Mouse (Mus musculus) heart, postnatal 0 days (tissue): ENCODE measurements around the gene Lat. TPM values are rescaled to one million over a fixed set of nuclear protein-coding genes. Genes with fewer than 3 reads are reported as not detected.

ENCODE experiments used
- ATAC-seq: fragments of 200-750 bp; cut with Nextera tagmentation; 2 replicates; pipeline ENCODE4 v1.8.0; 2017; ENCODE audit warnings: low read depth, moderate number of reproducible peaks, moderate library complexity; ENCODE audit not compliant: insufficient read depth
- DNase-seq: peaks from one replicate; pipeline ENCODE4 v3.0.0-alpha.2; 2016; ENCODE audit warnings: low spot score
- H3K27ac ChIP-seq: fragments of 300-500 bp; sonication (generic); 2 replicates; pipeline ENCODE4 v1.5.1; 2014; ENCODE audit warnings: low read depth, mild to moderate bottlenecking
- H3K27me3 ChIP-seq: fragments of 300-500 bp; sonication (generic); 2 replicates; pipeline ENCODE4 v1.6.1; 2014; ENCODE audit warnings: low read length, mixed read lengths; ENCODE audit not compliant: control insufficient read depth, insufficient read depth
- H3K36me3 ChIP-seq: fragments of 300-500 bp; sonication (generic); replicated peaks from 2 replicates; pipeline ENCODE4 v1.6.1; 2014; ENCODE audit warnings: low read length, mixed read lengths; ENCODE audit not compliant: control insufficient read depth, insufficient read depth
- H3K4me1 ChIP-seq: fragments of 300-500 bp; sonication (generic); 2 replicates; pipeline ENCODE4 v1.6.1; 2014; ENCODE audit warnings: antibody characterized with exemption; ENCODE audit not compliant: control insufficient read depth, insufficient read depth
- H3K4me2 ChIP-seq: fragments of 300-500 bp; sonication (generic); 2 replicates; pipeline ENCODE4 v1.6.1; 2014; ENCODE audit warnings: low read depth, mild to moderate bottlenecking, low read length, moderate library complexity
- H3K4me3 ChIP-seq: fragments of 300-500 bp; sonication (generic); 2 replicates; pipeline ENCODE4 v1.5.1; 2014; ENCODE audit warnings: low read depth, low read length
- H3K9ac ChIP-seq: fragments of 300-500 bp; sonication (generic); replicated peaks from 2 replicates; pipeline ENCODE4 v1.6.1; 2014; ENCODE audit warnings: low read depth, low read length, mixed read lengths
- H3K9me3 ChIP-seq: fragments of 300-500 bp; sonication (generic); replicated peaks from 2 replicates; pipeline ENCODE4 v1.6.1; 2016; ENCODE audit warnings: low read length; ENCODE audit not compliant: control insufficient read depth
- CTCF ChIP-seq: IDR thresholded peaks from 2 replicates; pipeline ENCODE4 v1.5.1; 2016; ENCODE audit warnings: antibody characterized with exemption, control low read depth, low read depth
- EP300 ChIP-seq: IDR thresholded peaks from 2 replicates; pipeline ENCODE4 v1.6.1; 2016; ENCODE audit warnings: antibody characterized with exemption, low read depth
- WGBS: fragments of 180-500 bp; shearing (Covaris S2); extraction: QIAGEN DNeasy Blood & Tissue Kit; methylation state at CpG from one replicate; pipeline ENCODE4 v1.1.7; 2014; 5-methylcytosine and 5-hydroxymethylcytosine counted together
- microRNA-seq: library from miRNA; unstranded; fragments of <30 nt; microRNA quantifications from one replicate; pipeline ENCODE4, GENCODE M21; 2016
- polyA plus RNA-seq: library from polyadenylated mRNA; unstranded; fragments of >200 nt; fragmentation: Nextera tagmentation; extraction: Ambion mirVana; gene quantifications from 2 replicates; pipeline ENCODE4 v1.2.1, GENCODE M21; 2015
- total RNA-seq: library from RNA; depleted of rRNA; stranded (reverse); fragments of >200 nt; gene quantifications from 2 replicates; pipeline ENCODE4 v1.2.3, GENCODE M21; 2014; ENCODE audit warnings: low replicate concordance; rRNA removed

Lat gene
- total and polyA plus RNA-seq, 2 experiments from 2014 or later, result 0.73 to 0.75 TPM

GRCm38 (mm10) chr7:126314273-126314672 lies 55.1 kb downstream of the Lat start:
- Histone ChIP-seq H3K27me3 (no peaks in the 10 kb centered on the region), H3K4me3 (no peak overlapping the region), H3K9me3 (no peaks in the 10 kb centered on the region), H3K36me3 (no peaks in the 10 kb centered on the region), H3K4me1 (no peaks in the 10 kb centered on the region), H3K27ac (no peak overlapping the region), H3K4me2 (no peak overlapping the region), H3K9ac (no peak overlapping the region)
- ATAC-seq, result no peak
- WGBS, result 63% methylated on average over 8 of the region's 8 CpGs
- TF ChIP-seq CTCF (no peak), EP300 (no peak)
- DNase-seq, result no peak

Small RNAs within 50 kb of the gene (microRNA-seq; reads per million reads assigned to microRNA genes)
- gene Mir7058, result not detected

Other genes starting within 250 kb of the Lat start
- 52.9 and 78.8 TPM in 2 replicates for gene Xpo6, start 169.1 kb downstream of the Lat start, total RNA-seq
- 12.3 and 14.2 TPM in 2 replicates for gene Xpo6, start 169.1 kb downstream of the Lat start, polyA plus RNA-seq
- 42.0 and 48.9 TPM in 2 replicates for gene Sbk1, start 97.0 kb downstream of the Lat start, total RNA-seq
- gene Sbk1, start 97.0 kb downstream of the Lat start, polyA plus RNA-seq, result 14.9 and 17.4 TPM in 2 replicates
- gene Spns1, start 7.9 kb upstream of the Lat start, total RNA-seq, result 47.0 and 87.1 TPM in 2 replicates
- gene Spns1, start 7.9 kb upstream of the Lat start, polyA plus RNA-seq, result 34.6 and 36.0 TPM in 2 replicates
- 3.5 and 6.5 TPM in 2 replicates for gene Nfatc2ip, start 27.2 kb upstream of the Lat start, total RNA-seq
- 1.2 TPM in 2 replicates for gene Nfatc2ip, start 27.2 kb upstream of the Lat start, polyA plus RNA-seq
- gene Cd19, start 45.3 kb upstream of the Lat start, total RNA-seq, result 0.04 TPM in 1 of 2 replicates, not detected in the other
- gene Cd19, start 45.3 kb upstream of the Lat start, polyA plus RNA-seq, result 0.12 and 0.21 TPM in 2 replicates
- gene Rabep2, start 59.2 kb upstream of the Lat start, total RNA-seq, result 20.2 and 24.8 TPM in 2 replicates
- 15.0 and 16.4 TPM in 2 replicates for gene Rabep2, start 59.2 kb upstream of the Lat start, polyA plus RNA-seq
- 0.92 and 3.8 TPM in 2 replicates for gene Atp2a1, start 93.5 kb upstream of the Lat start, total RNA-seq
- 0.40 and 0.92 TPM in 2 replicates for gene Atp2a1, start 93.5 kb upstream of the Lat start, polyA plus RNA-seq
- 22.6 and 30.3 TPM in 2 replicates for gene Sh2b1, start 105.9 kb upstream of the Lat start, total RNA-seq
- gene Sh2b1, start 105.9 kb upstream of the Lat start, polyA plus RNA-seq, result 34.4 and 34.5 TPM in 2 replicates
- 151 and 153 TPM in 2 replicates for gene Tufm, start 117.8 kb upstream of the Lat start, total RNA-seq
- gene Tufm, start 117.8 kb upstream of the Lat start, polyA plus RNA-seq, result 199 and 205 TPM in 2 replicates
- gene Atxn2l, start 133.9 kb upstream of the Lat start, total RNA-seq, result 21.8 and 35.6 TPM in 2 replicates
- 13.4 and 14.1 TPM in 2 replicates for gene Atxn2l, start 133.9 kb upstream of the Lat start, polyA plus RNA-seq
- gene Eif3c, start 196.8 kb upstream of the Lat start, total RNA-seq, result 88.8 and 103 TPM in 2 replicates
- gene Eif3c, start 196.8 kb upstream of the Lat start, polyA plus RNA-seq, result 108 and 114 TPM in 2 replicates
- gene Apobr, start 215.4 kb upstream of the Lat start, total RNA-seq, result not detected in 2 replicates
- 0.34 and 0.40 TPM in 2 replicates for gene Apobr, start 215.4 kb upstream of the Lat start, polyA plus RNA-seq
- 14.8 and 17.1 TPM in 2 replicates for gene Cln3, start 216.2 kb upstream of the Lat start, total RNA-seq
- gene Cln3, start 216.2 kb upstream of the Lat start, polyA plus RNA-seq, result 14.9 and 17.0 TPM in 2 replicates
- gene Il27, start 225.4 kb upstream of the Lat start, total RNA-seq, result not detected in 2 replicates
- gene Il27, start 225.4 kb upstream of the Lat start, polyA plus RNA-seq, result not detected in 2 replicates